20 mouse cellular contexts compared by ENCODE assay signal in genomic region chr8:104333786-104334185, GRCm38 (mm10). TPM values are rescaled to one million over a fixed set of nuclear protein-coding genes. Genes with fewer than 3 reads are reported as not detected.
DNase-seq lines count a peak whose midpoint lies in the region; ATAC-seq and TF ChIP-seq lines count a peak whose summit lies in the region.
"Had no signal": no experiment of that assay in that cellular context is flagged by ENCODE, and none has a peak within 500 bp of the region (broad histone marks: within the 10 kb centered on the region; RNA-seq: fewer than 3 reads in every experiment).

No protein-coding gene starts in this region.

- DNase-seq in lung, postnatal 25 days (ENCODE audit: low spot score): peak; percentile 24
- no peak for DNase-seq in lung, adult 18-20 months
- peak; percentile 6 for DNase-seq in stomach, postnatal 0 days (ENCODE audit: low spot score)
- DNase-seq in layer of hippocampus, adult 8-10 months (ENCODE audit: low spot score in 2 of 2): no peak
- DNase-seq in left cerebral cortex, adult 18-20 months (ENCODE audit: low spot score in 2 of 2): no peak
- DNase-seq: adrenal gland, postnatal 10 days; cerebellum, postnatal 36 days; gastrocnemius, postnatal 14 days had no signal

- H3K36me3 ChIP-seq in liver, embryonic 15.5 days (replicated peaks): no peaks in the 10 kb centered on the region
- no peaks in the 10 kb centered on the region for H3K36me3 ChIP-seq in stomach, postnatal 0 days (ENCODE audit: control insufficient read depth, insufficient read depth, low read length)
- H3K36me3 ChIP-seq: embryonic facial prominence, embryonic 13.5 days; G1E; heart, embryonic 15.5 days; hindbrain, embryonic 12.5 days; lung, embryonic 15.5 days; midbrain, embryonic 15.5 days had no signal

- TF ChIP-seq CTCF in stomach, postnatal 0 days (IDR thresholded peaks at IDR 0.05; ENCODE audit: low read depth): no peak

- ATAC-seq in common myeloid progenitor, adult 5-6 weeks (replicated peaks; ENCODE audit: low read depth, poor library complexity, severe bottlenecking): peak; percentile 80
- ATAC-seq in liver, embryonic 15.5 days (ENCODE audit: insufficient read depth): peak; percentile 57
- ATAC-seq in stomach, postnatal 0 days (ENCODE audit: low FRiP score, low TSS enrichment): no peak
- ATAC-seq: intestine, embryonic 16.5 days; midbrain, embryonic 15.5 days had no signal

- no peak overlapping the region for H3K4me3 ChIP-seq in liver, embryonic 15.5 days (replicated peaks)
- H3K4me3 ChIP-seq in stomach, postnatal 0 days (ENCODE audit: low read depth, low read length): no peak overlapping the region
- H3K4me3 ChIP-seq: embryonic facial prominence, embryonic 13.5 days; heart, embryonic 15.5 days; hindbrain, embryonic 12.5 days; layer of hippocampus, adult 2 months; lung, embryonic 15.5 days; midbrain, embryonic 15.5 days had no signal

- H3K9me3 ChIP-seq in liver, embryonic 15.5 days (replicated peaks): no peaks in the 10 kb centered on the region
- H3K9me3 ChIP-seq in stomach, postnatal 0 days (ENCODE audit: control insufficient read depth, low read length): no peaks in the 10 kb centered on the region
- H3K9me3 ChIP-seq: embryonic facial prominence, embryonic 13.5 days; G1E; heart, embryonic 15.5 days; hindbrain, embryonic 12.5 days; lung, embryonic 15.5 days; midbrain, embryonic 15.5 days had no signal

- no peak overlapping the region for H3K4me2 ChIP-seq in liver, embryonic 15.5 days
- H3K4me2 ChIP-seq in stomach, postnatal 0 days (replicated peaks; ENCODE audit: low read depth): no peak overlapping the region
- H3K4me2 ChIP-seq: embryonic facial prominence, embryonic 13.5 days; heart, embryonic 15.5 days; hindbrain, embryonic 12.5 days; lung, embryonic 15.5 days; midbrain, embryonic 15.5 days had no signal

- WGBS in liver, embryonic 15.5 days (ENCODE audit: insufficient replicate concordance): 21% methylated on average over 5 of the region's 5 CpGs
- 52% methylated on average over 5 of the region's 5 CpGs for WGBS in stomach, postnatal 0 days

- H3K27ac ChIP-seq in liver, embryonic 15.5 days (replicated peaks): no peak overlapping the region
- H3K27ac ChIP-seq in stomach, postnatal 0 days (replicated peaks): no peak overlapping the region; the same call in 1 of the 2 replicates
- H3K27ac ChIP-seq: embryonic facial prominence, embryonic 13.5 days; heart, embryonic 15.5 days; hindbrain, embryonic 12.5 days; kidney, postnatal 0 days; layer of hippocampus, adult 2 months; lung, embryonic 15.5 days; midbrain, embryonic 15.5 days had no signal

- peaks cover 19% of the 10 kb centered on the region for H3K4me1 ChIP-seq in liver, embryonic 15.5 days (replicated peaks)
- H3K4me1 ChIP-seq in stomach, postnatal 0 days (replicated peaks; ENCODE audit: control insufficient read depth, insufficient read depth): no peaks in the 10 kb centered on the region
- H3K4me1 ChIP-seq: embryonic facial prominence, embryonic 13.5 days; heart, embryonic 15.5 days; hindbrain, embryonic 12.5 days; lung, embryonic 15.5 days; midbrain, embryonic 15.5 days had no signal

- H3K9ac ChIP-seq in liver, embryonic 15.5 days: no peak overlapping the region
- no peak overlapping the region for H3K9ac ChIP-seq in stomach, postnatal 0 days (ENCODE audit: low read length)
- H3K9ac ChIP-seq: embryonic facial prominence, embryonic 13.5 days; heart, embryonic 15.5 days; hindbrain, embryonic 12.5 days; lung, embryonic 15.5 days; midbrain, embryonic 15.5 days had no signal

- no peak for TF ChIP-seq EP300 in stomach, postnatal 0 days (optimal IDR thresholded peaks at IDR 0.05)

- H3K27me3 ChIP-seq in liver, embryonic 15.5 days: no peaks in the 10 kb centered on the region
- H3K27me3 ChIP-seq in stomach, postnatal 0 days (ENCODE audit: control insufficient read depth, insufficient read depth, low read length): no peaks in the 10 kb centered on the region
- H3K27me3 ChIP-seq: embryonic facial prominence, embryonic 13.5 days; heart, embryonic 15.5 days; hindbrain, embryonic 12.5 days; lung, embryonic 15.5 days; midbrain, embryonic 15.5 days had no signal

RNA-seq across cellular contexts. Expression of gene Cmtm3, which starts 5.4 kb away (rescaled TPM):
- 10.9 and 15.3 TPM in 2 replicates for total RNA-seq in common myeloid progenitor, adult 5-6 weeks (2017)
- polyA plus RNA-seq in liver, embryonic 15.5 days (2015; fragmentation: Nextera tagmentation; extraction: Ambion mirVana): 17.6 and 18.5 TPM in 2 replicates
- 48.4 and 52.1 TPM in 2 replicates for polyA plus RNA-seq in stomach, postnatal 0 days (2015; fragmentation: Nextera tagmentation; extraction: Ambion mirVana)
- total RNA-seq in layer of hippocampus, adult 8-10 months (2022): 10 to 100 TPM in 3 of 4 experiments, 1 to 10 TPM in 1; 7.7 to 23.1 (median 16.0) TPM
- total RNA-seq in left cerebral cortex, adult 18-20 months (2021): 10 to 100 TPM in 1 of 2 experiments, 1 to 10 TPM in 1; 8.9 to 11.6 TPM

RNA-seq across cellular contexts. Expression of gene Cmtm2b, which starts 11.8 kb away (rescaled TPM):
- not detected in 2 replicates for total RNA-seq in common myeloid progenitor, adult 5-6 weeks (2017)
- polyA plus RNA-seq in liver, embryonic 15.5 days (2015; fragmentation: Nextera tagmentation; extraction: Ambion mirVana): not detected in 2 replicates
- not detected in 2 replicates for polyA plus RNA-seq in stomach, postnatal 0 days (2015; fragmentation: Nextera tagmentation; extraction: Ambion mirVana)
- not detected for total RNA-seq in layer of hippocampus, adult 8-10 months (2022)
- total RNA-seq in left cerebral cortex, adult 18-20 months (2021): not detected
- total RNA-seq: adrenal gland, postnatal 10 days; G1E; gastrocnemius, postnatal 14 days; layer of hippocampus, adult 2 months; left cerebral cortex, postnatal 14 days had no signal
- polyA plus RNA-seq: embryonic facial prominence, embryonic 13.5 days; G1E; heart, embryonic 15.5 days; hindbrain, embryonic 12.5 days; intestine, embryonic 16.5 days; kidney, postnatal 0 days; lung, embryonic 15.5 days; midbrain, embryonic 15.5 days had no signal

RNA-seq across cellular contexts. Expression of gene Gm11020, which starts 12.4 kb away (rescaled TPM):
- not detected in 2 replicates for total RNA-seq in common myeloid progenitor, adult 5-6 weeks (2017)
- not detected in 2 replicates for polyA plus RNA-seq in liver, embryonic 15.5 days (2015; fragmentation: Nextera tagmentation; extraction: Ambion mirVana)
- polyA plus RNA-seq in stomach, postnatal 0 days (2015; fragmentation: Nextera tagmentation; extraction: Ambion mirVana): not detected in 2 replicates
- total RNA-seq in layer of hippocampus, adult 8-10 months (2022): not detected
- total RNA-seq in left cerebral cortex, adult 18-20 months (2021): not detected
- total RNA-seq: adrenal gland, postnatal 10 days; G1E; gastrocnemius, postnatal 14 days; layer of hippocampus, adult 2 months; left cerebral cortex, postnatal 14 days had no signal
- polyA plus RNA-seq: embryonic facial prominence, embryonic 13.5 days; G1E; heart, embryonic 15.5 days; hindbrain, embryonic 12.5 days; intestine, embryonic 16.5 days; kidney, postnatal 0 days; lung, embryonic 15.5 days; midbrain, embryonic 15.5 days had no signal

RNA-seq across cellular contexts. Expression of gene Cmtm1, which starts 23.8 kb away (rescaled TPM):
- not detected in 2 replicates for total RNA-seq in common myeloid progenitor, adult 5-6 weeks (2017)
- polyA plus RNA-seq in liver, embryonic 15.5 days (2015; fragmentation: Nextera tagmentation; extraction: Ambion mirVana): not detected in 2 replicates
- polyA plus RNA-seq in stomach, postnatal 0 days (2015; fragmentation: Nextera tagmentation; extraction: Ambion mirVana): not detected in 2 replicates
- not detected for total RNA-seq in layer of hippocampus, adult 8-10 months (2022)
- total RNA-seq in left cerebral cortex, adult 18-20 months (2021): not detected
- total RNA-seq: gastrocnemius, postnatal 14 days; layer of hippocampus, adult 2 months; left cerebral cortex, postnatal 14 days had no signal
- polyA plus RNA-seq: embryonic facial prominence, embryonic 13.5 days; G1E; heart, embryonic 15.5 days; hindbrain, embryonic 12.5 days; intestine, embryonic 16.5 days; kidney, postnatal 0 days; lung, embryonic 15.5 days; midbrain, embryonic 15.5 days had no signal

RNA-seq across cellular contexts. Expression of gene Gm45711, which starts 23.9 kb away (rescaled TPM):
- not detected in 2 replicates for total RNA-seq in common myeloid progenitor, adult 5-6 weeks (2017)
- not detected in 2 replicates for polyA plus RNA-seq in liver, embryonic 15.5 days (2015; fragmentation: Nextera tagmentation; extraction: Ambion mirVana)
- polyA plus RNA-seq in stomach, postnatal 0 days (2015; fragmentation: Nextera tagmentation; extraction: Ambion mirVana): not detected in 2 replicates
- not detected for total RNA-seq in layer of hippocampus, adult 8-10 months (2022)
- not detected for total RNA-seq in left cerebral cortex, adult 18-20 months (2021)
- total RNA-seq: adrenal gland, postnatal 10 days; G1E; gastrocnemius, postnatal 14 days; layer of hippocampus, adult 2 months; left cerebral cortex, postnatal 14 days had no signal
- polyA plus RNA-seq: embryonic facial prominence, embryonic 13.5 days; G1E; heart, embryonic 15.5 days; hindbrain, embryonic 12.5 days; intestine, embryonic 16.5 days; kidney, postnatal 0 days; lung, embryonic 15.5 days; midbrain, embryonic 15.5 days had no signal

Comparison
In these comparisons a context has a peak if more than half of its experiments do, and no peak if none do; other contexts are left out.
1. DNase-seq: peak in lung, postnatal 25 days (single experiment) and stomach, postnatal 0 days (single experiment); none in lung, adult 18-20 months (0 of 2), layer of hippocampus, adult 8-10 months (0 of 2) and left cerebral cortex, adult 18-20 months (0 of 2).